Mouse (Mus musculus): ENCODE data around the gene Slc22a21. TPM values are rescaled to one million over a fixed set of nuclear protein-coding genes. Genes with fewer than 3 reads are reported as not detected.
"Not testable (repeated sequence)": the region's sequence is repeated elsewhere in the genome, so short reads cannot be mapped to it uniquely, and the experiment has no call there.

Gene Slc22a21
- total RNA-seq, 2 experiments from 2014 or later = 4.1 to 5.7 TPM

GRCm38 (mm10) chr11:54002761-54003717 is 22.9 kb upstream of the Slc22a21 start:
- peak; percentile 71 for DNase-seq
- intact Hi-C loops (cut with DNase I) = loop anchor here (5.0 to 10.0 kb wide), 3 partner anchors 49 to 532 kb away; no protein-coding TSS in a partner anchor

GRCm38 (mm10) chr11:54002147-54002760 is 22.1 kb upstream of the Slc22a21 start:
- peak; percentile 76 for DNase-seq

GRCm38 (mm10) chr11:53997661-53998060 is 17.5 kb upstream of the Slc22a21 start:
- DNase-seq = no peak
- intact Hi-C loops (cut with DNase I) = no loop called here

More at GRCm38 (mm10) chr11:54002147-54002760, 22.1 kb upstream of the Slc22a21 start:
- intact Hi-C loops (cut with DNase I) = loop anchor here (5.0 to 10.0 kb wide), 3 partner anchors 50 to 533 kb away; no protein-coding TSS in a partner anchor

- DNase-seq = no peak
- intact Hi-C loops (cut with DNase I) = no loop called here
Observed at GRCm38 (mm10) chr11:53992264-53992663, 12.1 kb upstream of the Slc22a21 start.

- no peak for DNase-seq
- intact Hi-C loops (cut with DNase I) = no loop called here
Observed at GRCm38 (mm10) chr11:53989232-53989631, 9.1 kb upstream of the Slc22a21 start.

GRCm38 (mm10) chr11:53988081-53988480 is 7.9 kb upstream of the Slc22a21 start:
- DNase-seq = no peak
- intact Hi-C loops (cut with DNase I) = no loop called here

GRCm38 (mm10) chr11:53981396-53981795 is 1.3 kb upstream of the Slc22a21 start:
- intact Hi-C loops (cut with DNase I) = no loop called here
- DNase-seq = no peak

GRCm38 (mm10) chr11:53979456-53979787 is 710 bp downstream of the Slc22a21 start:
- intact Hi-C loops (cut with DNase I) = not testable (repeated sequence)
- peak; percentile 6 for DNase-seq

GRCm38 (mm10) chr11:53977672-53978071 is 2.5 kb downstream of the Slc22a21 start:
- no peak for DNase-seq
- intact Hi-C loops (cut with DNase I) = no loop called here

GRCm38 (mm10) chr11:53975559-53975958 is 4.6 kb downstream of the Slc22a21 start:
- DNase-seq = no peak
- intact Hi-C loops (cut with DNase I) = no loop called here

- peak; percentile 6 for DNase-seq
- intact Hi-C loops (cut with DNase I) = no loop called here
Observed at GRCm38 (mm10) chr11:53958984-53959383, 21.1 kb downstream of the Slc22a21 start.

GRCm38 (mm10) chr11:53958176-53958575 is 22.0 kb downstream of the Slc22a21 start:
- DNase-seq = peak; percentile 5
- intact Hi-C loops (cut with DNase I) = not testable (repeated sequence)

- DNase-seq = no peak
- intact Hi-C loops (cut with DNase I) = no loop called here
Observed at GRCm38 (mm10) chr11:53956636-53957035, 23.5 kb downstream of the Slc22a21 start.

GRCm38 (mm10) chr11:53954653-53955052 is 25.5 kb downstream of the Slc22a21 start:
- intact Hi-C loops (cut with DNase I) = no loop called here

GRCm38 (mm10) chr11:53950133-53950532 is 30.0 kb downstream of the Slc22a21 start:
- intact Hi-C loops (cut with DNase I); DNase-seq: not testable (repeated sequence)

More at GRCm38 (mm10) chr11:53954653-53955052, 25.5 kb downstream of the Slc22a21 start:
- DNase-seq = no peak

GRCm38 (mm10) chr11:53931944-53932318 is 48.2 kb downstream of the Slc22a21 start:
- intact Hi-C loops (cut with DNase I) = loop anchor here (10.0 kb wide), 1 partner anchor 133 kb away; the partner anchor contains the start of gene Pdlim4
- DNase-seq = peak; percentile 13

GRCm38 (mm10) chr11:53931091-53931943 is 48.8 kb downstream of the Slc22a21 start:
- intact Hi-C loops (cut with DNase I) = loop anchor here (10.0 kb wide), 1 partner anchor 133 kb away; the partner anchor contains the start of gene Pdlim4
- peak; percentile 61 for DNase-seq

GRCm38 (mm10) chr11:53929741-53930140 is 50.4 kb downstream of the Slc22a21 start:
- DNase-seq = no peak

GRCm38 (mm10) chr11:53928585-53928984 is 51.5 kb downstream of the Slc22a21 start:
- intact Hi-C loops (cut with DNase I) = no loop called here

More at GRCm38 (mm10) chr11:53929741-53930140, 50.4 kb downstream of the Slc22a21 start:
- intact Hi-C loops (cut with DNase I) = loop anchor here (10.0 kb wide), 1 partner anchor 135 kb away; the partner anchor contains the start of gene Pdlim4

GRCm38 (mm10) chr11:53926303-53926702 is 53.8 kb downstream of the Slc22a21 start:
- intact Hi-C loops (cut with DNase I) = no loop called here
- DNase-seq = no peak

More at GRCm38 (mm10) chr11:53928585-53928984, 51.5 kb downstream of the Slc22a21 start:
- no peak for DNase-seq
